Comparison of ENCODE assay signal across 20 mouse cellular contexts in genomic region chr4:123515673-123516072, GRCm38 (mm10).
DNase-seq lines count a peak whose midpoint lies in the region; ATAC-seq and TF ChIP-seq lines count a peak whose summit lies in the region.
"Had no signal": no experiment of that assay in that cellular context is flagged by ENCODE, and none has a peak within 500 bp of the region (broad histone marks: within the 10 kb centered on the region; RNA-seq: fewer than 3 reads in every experiment).

No protein-coding gene starts in this region.

- H3K4me1 ChIP-seq in kidney, adult 2 months (ENCODE audit: control insufficient read depth, insufficient read depth, low read length) = peaks cover 12% of the 10 kb centered on the region
- H3K4me1 ChIP-seq in kidney, embryonic 16.5 days (ENCODE audit: insufficient read depth, low read length) = 0 out of 2 replicates have a peak, but pooled peaks cover 2% of the 10 kb centered on the region
- H3K4me1 ChIP-seq in liver, embryonic 15.5 days (replicated peaks) = 0 out of 2 replicates have a peak, but pooled peaks cover 2% of the 10 kb centered on the region
- no peaks in the 10 kb centered on the region for H3K4me1 ChIP-seq in liver, embryonic 11.5 days (replicated peaks; ENCODE audit: control insufficient read depth, insufficient read depth, low read length)
- H3K4me1 ChIP-seq in liver, postnatal 0 days (ENCODE audit: insufficient read depth) = peaks cover 8% of the 10 kb centered on the region
- H3K4me1 ChIP-seq: embryonic facial prominence, embryonic 10.5 days; embryonic facial prominence, embryonic 12.5 days; forebrain, embryonic 13.5 days; forebrain, embryonic 15.5 days had no signal

- no peak for ATAC-seq in kidney, embryonic 16.5 days (ENCODE audit: low FRiP score, low TSS enrichment)
- ATAC-seq in liver, embryonic 15.5 days (ENCODE audit: insufficient read depth) = peak; percentile 54; the same call in 1 of the 2 replicates
- no peak for ATAC-seq in liver, embryonic 11.5 days (replicated peaks; ENCODE audit: low FRiP score)
- peak; percentile 81 for ATAC-seq in liver, postnatal 0 days
- ATAC-seq: forebrain, embryonic 13.5 days; forebrain, embryonic 15.5 days had no signal

- no peaks in the 10 kb centered on the region for H3K27me3 ChIP-seq in kidney, adult 2 months (replicated peaks; ENCODE audit: control insufficient read depth, insufficient read depth, low read length)
- H3K27me3 ChIP-seq in kidney, embryonic 16.5 days (ENCODE audit: insufficient read depth, low read length) = no peaks in the 10 kb centered on the region
- H3K27me3 ChIP-seq in liver, embryonic 15.5 days = no peaks in the 10 kb centered on the region
- H3K27me3 ChIP-seq in liver, embryonic 11.5 days (replicated peaks; ENCODE audit: control insufficient read depth, insufficient read depth, low read length) = no peaks in the 10 kb centered on the region
- no peaks in the 10 kb centered on the region for H3K27me3 ChIP-seq in liver, postnatal 0 days (ENCODE audit: insufficient read depth, low read length)
- H3K27me3 ChIP-seq: embryonic facial prominence, embryonic 12.5 days; forebrain, embryonic 13.5 days; forebrain, embryonic 15.5 days had no signal

- H3K4me3 ChIP-seq in kidney, adult 2 months (ENCODE audit: insufficient read depth, low read depth, low read length) = no peak overlapping the region
- H3K4me3 ChIP-seq in kidney, embryonic 16.5 days (ENCODE audit: low read length) = no peak overlapping the region
- no peak overlapping the region for H3K4me3 ChIP-seq in liver, embryonic 15.5 days (replicated peaks)
- no peak overlapping the region for H3K4me3 ChIP-seq in liver, embryonic 11.5 days (ENCODE audit: low read depth, low read length)
- H3K4me3 ChIP-seq in liver, postnatal 0 days (ENCODE audit: low read depth, low read length) = no peak overlapping the region
- H3K4me3 ChIP-seq: embryonic facial prominence, embryonic 10.5 days; embryonic facial prominence, embryonic 12.5 days; forebrain, embryonic 13.5 days; forebrain, embryonic 15.5 days had no signal

- DNase-seq in kidney, adult 2 months = peak; percentile 73
- DNase-seq in kidney, adult 9 months = peak; percentile 62
- DNase-seq in kidney, adult 11 months = no peak
- no peak for DNase-seq in liver, embryonic 11.5 days (ENCODE audit: low spot score)
- DNase-seq in liver, postnatal 0 days = no peak
- DNase-seq in adipocyte (ENCODE audit: low spot score) = no peak
- DNase-seq: adrenal gland, adult 8-10 months; adrenal gland, postnatal 14 days; adrenal gland, postnatal 36 days; cerebellum, adult 11-12 months; cerebellum, adult 2 months; cerebellum, adult 9-10 months; cerebellum, postnatal 10 days; cerebellum, postnatal 25 days had no signal

- no peak for TF ChIP-seq CTCF in kidney, adult 2 months (conservative IDR thresholded peaks at IDR 0.05; ENCODE audit: insufficient read depth, insufficient read length, low read depth, low read length)
- TF ChIP-seq CTCF in liver, postnatal 0 days (IDR thresholded peaks at IDR 0.05; ENCODE audit: low read depth) = no peak

- WGBS in kidney, adult 2 months = 25% methylated on average over 1 of the region's 1 CpGs
- 62% methylated on average over 1 of the region's 1 CpGs for WGBS in kidney, embryonic 16.5 days
- WGBS in liver, embryonic 15.5 days (ENCODE audit: insufficient replicate concordance) = 54% methylated on average over 1 of the region's 1 CpGs
- whole genome bisulfite sequencing in liver, embryonic 11.5 days = 69% methylated on average over 1 of the region's 1 CpGs
- WGBS in liver, postnatal 0 days (ENCODE audit: insufficient replicate concordance) = 54% methylated on average over 1 of the region's 1 CpGs

- TF ChIP-seq POLR2A in kidney, adult 2 months (IDR thresholded peaks at IDR 0.05; ENCODE audit: low read depth, low read length) = no peak

- H3K27ac ChIP-seq in kidney, adult 2 months (ENCODE audit: insufficient read depth, low read depth, low read length) = no peak overlapping the region
- H3K27ac ChIP-seq in kidney, embryonic 16.5 days (ENCODE audit: low read length) = no peak overlapping the region
- H3K27ac ChIP-seq in liver, embryonic 15.5 days (replicated peaks) = no peak overlapping the region
- no peak overlapping the region for H3K27ac ChIP-seq in liver, embryonic 11.5 days (ENCODE audit: low read depth, low read length)
- peak overlapping the region; percentile 51; the same call in 1 of the 2 replicates for H3K27ac ChIP-seq in liver, postnatal 0 days (ENCODE audit: low read depth)
- H3K27ac ChIP-seq: embryonic facial prominence, embryonic 10.5 days; embryonic facial prominence, embryonic 12.5 days; forebrain, embryonic 13.5 days; forebrain, embryonic 15.5 days had no signal

- H3K9ac ChIP-seq in kidney, embryonic 16.5 days (replicated peaks; ENCODE audit: low read length) = no peak overlapping the region
- H3K9ac ChIP-seq in liver, embryonic 15.5 days = no peak overlapping the region
- H3K9ac ChIP-seq in liver, embryonic 11.5 days (ENCODE audit: low read depth, low read length) = no peak overlapping the region
- no peak overlapping the region for H3K9ac ChIP-seq in liver, postnatal 0 days (replicated peaks)
- H3K9ac ChIP-seq: embryonic facial prominence, embryonic 12.5 days; forebrain, embryonic 13.5 days; forebrain, embryonic 15.5 days had no signal

- peaks cover 8% of the 10 kb centered on the region for H3K36me3 ChIP-seq in kidney, adult 2 months (ENCODE audit: control insufficient read depth, insufficient read depth, low read length)
- H3K36me3 ChIP-seq in kidney, embryonic 16.5 days (ENCODE audit: insufficient read depth, low read length) = peaks cover 20% of the 10 kb centered on the region
- H3K36me3 ChIP-seq in liver, embryonic 15.5 days (replicated peaks) = peaks cover 28% of the 10 kb centered on the region
- H3K36me3 ChIP-seq in liver, embryonic 11.5 days (ENCODE audit: control insufficient read depth, insufficient read depth, low read length) = no peaks in the 10 kb centered on the region
- peaks cover 21% of the 10 kb centered on the region for H3K36me3 ChIP-seq in liver, postnatal 0 days (replicated peaks; ENCODE audit: insufficient read depth, low read length)

- H3K9me3 ChIP-seq in kidney, embryonic 16.5 days (ENCODE audit: low read length) = no peaks in the 10 kb centered on the region
- no peaks in the 10 kb centered on the region for H3K9me3 ChIP-seq in liver, embryonic 15.5 days (replicated peaks)
- no peaks in the 10 kb centered on the region for H3K9me3 ChIP-seq in liver, embryonic 11.5 days (ENCODE audit: control insufficient read depth, low read length)
- no peaks in the 10 kb centered on the region for H3K9me3 ChIP-seq in liver, postnatal 0 days (ENCODE audit: low read length)
- H3K9me3 ChIP-seq: embryonic facial prominence, embryonic 10.5 days; embryonic facial prominence, embryonic 12.5 days; forebrain, embryonic 13.5 days; forebrain, embryonic 15.5 days had no signal

- TF ChIP-seq EP300 in liver, postnatal 0 days (IDR thresholded peaks at IDR 0.05; ENCODE audit: low read depth) = no peak

- H3K4me2 ChIP-seq in kidney, embryonic 16.5 days (replicated peaks; ENCODE audit: low read depth, low read length) = no peak overlapping the region
- no peak overlapping the region for H3K4me2 ChIP-seq in liver, embryonic 15.5 days
- H3K4me2 ChIP-seq in liver, embryonic 11.5 days = no peak overlapping the region
- no peak overlapping the region for H3K4me2 ChIP-seq in liver, postnatal 0 days (ENCODE audit: low read depth, low read length)
- H3K4me2 ChIP-seq: embryonic facial prominence, embryonic 12.5 days; forebrain, embryonic 13.5 days; forebrain, embryonic 15.5 days had no signal

Comparison
In these comparisons a context has a peak if more than half of its experiments do, and no peak if none do; other contexts are left out.
1. DNase-seq: peak in kidney, adult 2 months (single experiment) and kidney, adult 9 months (single experiment); none in kidney, adult 11 months (single experiment), liver, embryonic 11.5 days (single experiment), liver, postnatal 0 days (single experiment) and adipocyte (single experiment).
2. ATAC-seq: peak in liver, embryonic 15.5 days (single experiment) and liver, postnatal 0 days (single experiment); none in kidney, embryonic 16.5 days (single experiment) and liver, embryonic 11.5 days (single experiment).